Mouse (Mus musculus): ENCODE measurements around the gene Tcte3.
"Not testable (repeated sequence)": the region's sequence is repeated elsewhere in the genome, so short reads cannot be mapped to it uniquely, and the experiment has no call there.

The Tcte3 gene

DNA sequence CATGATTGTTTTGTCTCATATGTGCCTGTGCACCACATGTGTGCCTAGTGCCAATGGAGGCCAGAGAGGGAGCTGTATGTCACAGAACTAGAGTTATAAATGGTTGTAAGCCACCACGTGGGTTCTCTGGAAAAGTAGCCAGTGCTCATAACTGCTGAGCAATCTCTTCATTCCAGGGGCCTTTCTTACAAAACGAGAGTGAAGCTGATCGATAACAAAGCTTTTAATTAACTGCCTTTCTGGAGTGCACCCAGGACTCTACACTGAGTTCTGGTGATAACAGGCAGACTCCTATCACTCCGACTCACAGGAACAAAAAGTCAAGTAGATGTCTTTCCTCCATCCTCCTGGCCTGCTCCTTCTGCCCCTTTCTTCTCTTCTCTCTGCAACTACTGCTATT, 9.9 kb downstream of the Tcte3 start:
- not testable (repeated sequence) for DNase-seq (ENCODE audit: low spot score in 2 of 2)

DNA sequence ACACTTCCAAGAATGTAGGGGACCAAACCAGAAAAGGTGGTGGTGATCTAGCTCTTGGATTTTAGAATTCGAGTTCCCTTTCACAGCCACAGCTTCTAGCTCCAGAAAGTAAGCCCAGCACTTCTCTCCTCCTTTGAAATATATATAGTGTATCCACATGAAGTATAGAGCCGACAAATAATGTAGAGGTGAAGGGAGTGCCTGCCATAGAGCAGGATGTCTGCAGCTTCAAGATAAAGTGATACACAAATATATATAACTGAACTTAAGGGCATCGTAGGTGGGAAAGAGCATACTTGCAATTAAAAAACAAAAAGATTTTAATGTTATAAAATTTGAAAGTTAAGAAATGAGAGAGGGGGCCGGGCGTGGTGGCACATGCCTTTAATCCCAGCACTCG, 15.8 kb downstream of the Tcte3 start:
- DNase-seq (ENCODE audit: low spot score in 2 of 2), result not testable (repeated sequence)

DNA sequence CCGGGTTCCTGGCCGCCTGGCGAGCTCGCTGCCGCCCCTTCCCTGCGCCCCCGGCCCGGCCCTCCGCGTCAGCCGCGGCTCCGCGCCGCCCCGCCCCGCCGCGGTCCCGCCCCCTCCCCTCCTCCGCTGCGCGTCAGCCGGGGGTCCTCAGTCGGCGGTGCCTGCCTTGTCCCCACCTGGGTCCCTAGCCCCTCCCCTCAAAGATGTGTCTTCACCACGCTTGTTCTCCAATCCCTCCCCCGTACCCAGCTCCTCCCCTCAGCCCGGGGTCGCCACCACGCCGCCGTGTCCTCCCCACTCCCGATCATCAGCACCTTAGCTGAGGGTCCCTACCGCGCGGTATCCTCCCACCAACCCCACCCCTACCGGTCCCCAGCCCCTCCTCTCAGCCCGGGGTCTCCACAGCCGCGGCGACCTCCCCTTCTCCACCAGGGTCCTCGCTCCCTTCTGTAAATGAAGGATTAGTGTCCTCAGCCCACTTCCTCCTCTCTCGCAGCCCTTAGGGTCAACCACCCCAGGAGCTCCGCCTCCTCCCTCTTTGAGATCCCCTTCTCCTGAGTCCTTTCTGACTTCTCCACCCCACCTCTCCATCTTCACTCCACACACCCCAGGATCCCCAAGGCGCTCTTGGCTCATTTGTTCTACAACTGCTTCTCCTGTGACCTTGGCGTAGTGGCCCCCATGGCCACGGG, 16.6 kb downstream of the Tcte3 start:
- DNase-seq (ENCODE audit: low spot score in 2 of 2), result not testable (repeated sequence)

DNA sequence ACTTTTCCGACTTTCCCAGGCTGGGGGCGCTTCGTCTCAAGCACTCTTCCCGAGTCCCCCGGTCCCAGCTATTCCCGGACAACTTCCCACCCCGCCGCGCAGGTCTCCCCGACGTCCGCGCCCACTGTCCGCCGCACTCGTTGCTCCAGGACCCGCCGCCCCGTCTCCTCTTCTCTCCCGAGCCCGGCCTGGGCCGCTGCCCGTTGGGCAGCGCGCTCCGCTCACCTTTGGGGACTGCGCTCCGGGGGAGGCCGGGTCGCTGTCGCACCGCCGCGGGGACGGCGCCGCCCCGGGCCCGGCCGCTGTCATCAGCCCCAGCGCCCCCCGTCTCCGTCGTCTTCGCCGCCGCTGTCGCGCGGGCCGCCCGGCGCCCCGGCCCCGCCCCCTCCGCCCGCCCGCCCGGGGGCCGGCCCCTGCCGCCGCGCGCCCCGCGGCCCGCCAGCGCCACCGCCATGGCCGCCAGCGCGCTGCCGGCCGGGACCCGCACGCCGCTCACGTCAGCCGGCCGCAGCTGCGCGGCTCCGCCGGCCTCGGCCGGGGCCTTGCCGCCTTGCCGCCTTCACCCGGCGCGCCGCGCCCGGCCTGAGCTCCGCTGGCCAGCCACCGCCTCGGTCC, 17.3 kb downstream of the Tcte3 start:
- DNase-seq (ENCODE audit: low spot score in 2 of 2), result not testable (repeated sequence)

DNA sequence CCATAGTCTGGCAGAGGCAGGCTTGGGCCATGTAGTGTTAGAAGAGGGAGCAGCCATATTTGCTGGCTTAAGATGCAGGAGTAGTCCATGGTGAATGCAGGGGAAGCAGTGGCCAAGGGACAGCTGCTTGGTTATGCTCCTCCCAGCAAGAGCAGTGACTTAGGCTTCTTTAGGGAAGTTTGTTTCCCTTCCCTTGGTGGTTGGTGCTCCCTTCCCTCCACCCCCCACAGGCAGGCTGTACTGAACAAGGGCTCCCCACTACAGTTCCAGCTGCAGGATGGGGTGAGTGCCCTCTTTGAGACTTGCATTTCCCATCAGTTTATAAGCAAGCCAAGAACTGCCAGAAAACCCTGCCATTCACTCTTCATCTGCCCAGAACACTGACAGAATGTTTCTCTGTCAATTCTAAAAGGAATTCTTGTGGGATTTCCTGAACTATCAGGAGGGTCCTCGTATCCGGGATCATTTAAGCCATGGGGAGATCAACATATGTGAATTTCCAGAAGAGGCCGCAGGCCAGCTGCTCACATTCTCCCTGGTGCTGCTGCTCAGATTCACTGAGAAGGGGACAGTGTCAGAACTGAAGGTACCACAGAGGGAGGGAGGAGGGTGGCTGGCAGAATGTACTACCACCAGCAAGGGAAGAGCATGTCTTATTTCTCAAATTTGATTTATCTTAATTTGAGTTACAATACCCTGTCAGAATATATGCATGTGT, 19.6 kb downstream of the Tcte3 start:
- DNase-seq (ENCODE audit: low spot score in 2 of 2), result peak; percentile 5 to 17

DNA sequence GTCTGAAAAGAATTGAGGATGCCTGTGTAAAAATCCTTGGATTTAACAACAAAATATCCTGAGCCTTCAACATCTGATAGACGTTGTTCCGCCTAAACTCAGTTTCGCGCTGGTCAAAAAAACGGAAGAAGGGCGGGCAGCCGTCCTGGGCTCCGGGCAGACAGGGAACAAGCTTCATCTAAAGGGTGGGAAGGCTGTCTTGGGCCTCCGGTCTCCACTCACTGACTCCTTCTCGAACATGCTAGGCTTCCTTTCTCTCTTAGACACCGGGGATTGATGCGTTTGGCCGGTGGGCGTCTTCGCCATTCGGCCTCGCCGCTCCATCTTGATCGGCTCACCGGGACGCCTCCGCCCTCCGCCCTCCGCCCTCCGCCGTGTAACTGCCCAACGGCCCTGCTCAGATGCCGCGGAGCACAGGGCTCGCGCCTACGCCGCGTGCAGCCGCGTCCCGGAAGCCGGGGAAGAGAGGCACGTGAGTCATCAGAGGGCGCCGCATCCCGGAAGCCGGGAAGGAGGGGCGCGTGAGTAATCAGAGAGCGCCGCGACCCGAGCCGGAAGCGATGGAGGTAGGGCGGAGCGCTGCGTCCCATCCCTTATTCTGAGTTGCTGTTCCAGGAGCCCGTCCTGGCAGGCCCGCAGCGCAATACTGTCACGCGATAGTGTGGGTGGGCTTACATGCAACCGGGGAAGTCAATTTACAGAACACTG, 31.4 kb downstream of the Tcte3 start, which contains the start of gene Gm3435:
TSS of gene Gm3435 (plus strand) at position 471 of the 708 bp plus-strand sequence.
- DNase-seq (ENCODE audit: low spot score in 2 of 2), result not testable (repeated sequence)

DNA sequence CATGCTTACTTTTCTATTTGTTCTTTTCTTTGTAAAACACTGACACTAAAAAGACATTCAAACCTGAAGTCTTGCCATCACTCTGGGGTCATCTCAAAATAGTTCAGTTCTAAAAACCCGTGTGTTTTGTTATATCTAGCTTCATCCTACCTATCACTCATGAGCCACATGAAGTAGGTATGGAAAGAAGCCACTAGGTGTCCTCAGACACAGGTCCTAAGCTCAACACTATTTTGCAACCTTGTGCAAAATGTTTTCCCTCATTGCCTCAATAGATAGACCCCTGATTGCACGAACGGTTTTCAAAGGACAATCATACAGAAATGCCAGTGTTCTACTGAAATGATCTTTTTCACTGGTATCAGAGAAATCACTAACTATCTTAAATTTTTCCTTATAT, 32.2 kb downstream of the Tcte3 start:
- DNase-seq (ENCODE audit: low spot score in 2 of 2), result not testable (repeated sequence)

DNA sequence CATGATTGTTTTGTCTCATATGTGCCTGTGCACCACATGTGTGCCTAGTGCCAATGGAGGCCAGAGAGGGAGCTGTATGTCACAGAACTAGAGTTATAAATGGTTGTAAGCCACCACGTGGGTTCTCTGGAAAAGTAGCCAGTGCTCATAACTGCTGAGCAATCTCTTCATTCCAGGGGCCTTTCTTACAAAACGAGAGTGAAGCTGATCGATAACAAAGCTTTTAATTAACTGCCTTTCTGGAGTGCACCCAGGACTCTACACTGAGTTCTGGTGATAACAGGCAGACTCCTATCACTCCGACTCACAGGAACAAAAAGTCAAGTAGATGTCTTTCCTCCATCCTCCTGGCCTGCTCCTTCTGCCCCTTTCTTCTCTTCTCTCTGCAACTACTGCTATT, 41.2 kb downstream of the Tcte3 start:
- DNase-seq (ENCODE audit: low spot score in 2 of 2), result not testable (repeated sequence)

DNA sequence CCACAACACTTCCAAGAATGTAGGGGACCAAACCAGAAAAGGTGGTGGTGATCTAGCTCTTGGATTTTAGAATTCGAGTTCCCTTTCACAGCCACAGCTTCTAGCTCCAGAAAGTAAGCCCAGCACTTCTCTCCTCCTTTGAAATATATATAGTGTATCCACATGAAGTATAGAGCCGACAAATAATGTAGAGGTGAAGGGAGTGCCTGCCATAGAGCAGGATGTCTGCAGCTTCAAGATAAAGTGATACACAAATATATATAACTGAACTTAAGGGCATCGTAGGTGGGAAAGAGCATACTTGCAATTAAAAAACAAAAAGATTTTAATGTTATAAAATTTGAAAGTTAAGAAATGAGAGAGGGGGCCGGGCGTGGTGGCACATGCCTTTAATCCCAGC, 47.1 kb downstream of the Tcte3 start:
- DNase-seq (ENCODE audit: low spot score in 2 of 2), result not testable (repeated sequence)

DNA sequence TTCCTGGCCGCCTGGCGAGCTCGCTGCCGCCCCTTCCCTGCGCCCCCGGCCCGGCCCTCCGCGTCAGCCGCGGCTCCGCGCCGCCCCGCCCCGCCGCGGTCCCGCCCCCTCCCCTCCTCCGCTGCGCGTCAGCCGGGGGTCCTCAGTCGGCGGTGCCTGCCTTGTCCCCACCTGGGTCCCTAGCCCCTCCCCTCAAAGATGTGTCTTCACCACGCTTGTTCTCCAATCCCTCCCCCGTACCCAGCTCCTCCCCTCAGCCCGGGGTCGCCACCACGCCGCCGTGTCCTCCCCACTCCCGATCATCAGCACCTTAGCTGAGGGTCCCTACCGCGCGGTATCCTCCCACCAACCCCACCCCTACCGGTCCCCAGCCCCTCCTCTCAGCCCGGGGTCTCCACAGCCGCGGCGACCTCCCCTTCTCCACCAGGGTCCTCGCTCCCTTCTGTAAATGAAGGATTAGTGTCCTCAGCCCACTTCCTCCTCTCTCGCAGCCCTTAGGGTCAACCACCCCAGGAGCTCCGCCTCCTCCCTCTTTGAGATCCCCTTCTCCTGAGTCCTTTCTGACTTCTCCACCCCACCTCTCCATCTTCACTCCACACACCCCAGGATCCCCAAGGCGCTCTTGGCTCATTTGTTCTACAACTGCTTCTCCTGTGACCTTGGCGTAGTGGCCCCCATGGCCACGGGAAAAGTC, 48.0 kb downstream of the Tcte3 start:
- not testable (repeated sequence) for DNase-seq (ENCODE audit: low spot score in 2 of 2)

DNA sequence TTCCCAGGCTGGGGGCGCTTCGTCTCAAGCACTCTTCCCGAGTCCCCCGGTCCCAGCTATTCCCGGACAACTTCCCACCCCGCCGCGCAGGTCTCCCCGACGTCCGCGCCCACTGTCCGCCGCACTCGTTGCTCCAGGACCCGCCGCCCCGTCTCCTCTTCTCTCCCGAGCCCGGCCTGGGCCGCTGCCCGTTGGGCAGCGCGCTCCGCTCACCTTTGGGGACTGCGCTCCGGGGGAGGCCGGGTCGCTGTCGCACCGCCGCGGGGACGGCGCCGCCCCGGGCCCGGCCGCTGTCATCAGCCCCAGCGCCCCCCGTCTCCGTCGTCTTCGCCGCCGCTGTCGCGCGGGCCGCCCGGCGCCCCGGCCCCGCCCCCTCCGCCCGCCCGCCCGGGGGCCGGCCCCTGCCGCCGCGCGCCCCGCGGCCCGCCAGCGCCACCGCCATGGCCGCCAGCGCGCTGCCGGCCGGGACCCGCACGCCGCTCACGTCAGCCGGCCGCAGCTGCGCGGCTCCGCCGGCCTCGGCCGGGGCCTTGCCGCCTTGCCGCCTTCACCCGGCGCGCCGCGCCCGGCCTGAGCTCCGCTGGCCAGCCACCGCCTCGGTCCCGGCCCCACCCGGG, 48.7 kb downstream of the Tcte3 start:
- not testable (repeated sequence) for DNase-seq (ENCODE audit: low spot score in 2 of 2)

DNA sequence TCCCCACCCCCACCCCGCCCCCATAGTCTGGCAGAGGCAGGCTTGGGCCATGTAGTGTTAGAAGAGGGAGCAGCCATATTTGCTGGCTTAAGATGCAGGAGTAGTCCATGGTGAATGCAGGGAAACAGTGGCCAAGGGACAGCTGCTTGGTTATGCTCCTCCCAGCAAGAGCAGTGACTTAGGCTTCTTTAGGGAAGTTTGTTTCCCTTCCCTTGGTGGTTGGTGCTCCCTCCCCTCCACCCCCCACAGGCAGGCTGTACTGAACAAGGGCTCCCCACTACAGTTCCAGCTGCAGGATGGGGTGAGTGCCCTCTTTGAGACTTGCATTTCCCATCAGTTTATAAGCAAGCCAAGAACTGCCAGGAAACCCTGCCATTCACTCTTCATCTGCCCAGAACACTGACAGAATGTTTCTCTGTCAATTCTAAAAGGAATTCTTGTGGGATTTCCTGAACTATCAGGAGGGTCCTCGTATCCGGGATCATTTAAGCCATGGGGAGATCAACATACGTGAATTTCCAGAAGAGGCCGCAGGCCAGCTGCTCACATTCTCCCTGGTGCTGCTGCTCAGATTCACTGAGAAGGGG, 51.1 kb downstream of the Tcte3 start:
- DNase-seq (ENCODE audit: low spot score in 2 of 2), result peak; percentile 2 to 7

DNA sequence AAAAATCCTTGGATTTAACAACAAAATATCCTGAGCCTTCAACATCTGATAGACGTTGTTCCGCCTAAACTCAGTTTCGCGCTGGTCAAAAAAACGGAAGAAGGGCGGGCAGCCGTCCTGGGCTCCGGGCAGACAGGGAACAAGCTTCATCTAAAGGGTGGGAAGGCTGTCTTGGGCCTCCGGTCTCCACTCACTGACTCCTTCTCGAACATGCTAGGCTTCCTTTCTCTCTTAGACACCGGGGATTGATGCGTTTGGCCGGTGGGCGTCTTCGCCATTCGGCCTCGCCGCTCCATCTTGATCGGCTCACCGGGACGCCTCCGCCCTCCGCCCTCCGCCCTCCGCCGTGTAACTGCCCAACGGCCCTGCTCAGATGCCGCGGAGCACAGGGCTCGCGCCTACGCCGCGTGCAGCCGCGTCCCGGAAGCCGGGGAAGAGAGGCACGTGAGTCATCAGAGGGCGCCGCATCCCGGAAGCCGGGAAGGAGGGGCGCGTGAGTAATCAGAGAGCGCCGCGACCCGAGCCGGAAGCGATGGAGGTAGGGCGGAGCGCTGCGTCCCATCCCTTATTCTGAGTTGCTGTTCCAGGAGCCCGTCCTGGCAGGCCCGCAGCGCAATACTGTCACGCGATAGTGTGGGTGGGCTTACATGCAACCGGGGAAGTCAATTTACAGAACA, 62.8 kb downstream of the Tcte3 start, which contains the start of the genes 9030025P20Rik and Gm3417:
TSS of gene 9030025P20Rik (plus strand) at position 107 of the 677 bp plus-strand sequence.
TSS of gene Gm3417 (minus strand) at position 429 of the 677 bp plus-strand sequence.
- DNase-seq (ENCODE audit: low spot score in 2 of 2), result not testable (repeated sequence)

DNA sequence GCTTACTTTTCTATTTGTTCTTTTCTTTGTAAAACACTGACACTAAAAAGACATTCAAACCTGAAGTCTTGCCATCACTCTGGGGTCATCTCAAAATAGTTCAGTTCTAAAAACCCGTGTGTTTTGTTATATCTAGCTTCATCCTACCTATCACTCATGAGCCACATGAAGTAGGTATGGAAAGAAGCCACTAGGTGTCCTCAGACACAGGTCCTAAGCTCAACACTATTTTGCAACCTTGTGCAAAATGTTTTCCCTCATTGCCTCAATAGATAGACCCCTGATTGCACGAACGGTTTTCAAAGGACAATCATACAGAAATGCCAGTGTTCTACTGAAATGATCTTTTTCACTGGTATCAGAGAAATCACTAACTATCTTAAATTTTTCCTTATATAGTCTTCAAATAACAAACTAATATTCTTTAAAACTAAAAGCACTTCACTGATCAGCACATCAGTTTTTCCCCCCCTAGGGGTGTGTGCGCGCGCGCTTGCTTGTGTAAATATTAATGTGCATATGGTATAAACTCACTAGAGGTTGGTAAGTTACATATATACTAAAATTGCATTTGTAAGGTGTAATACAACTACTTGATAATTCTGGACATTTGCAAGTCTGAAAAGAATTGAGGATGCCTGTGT, 63.4 kb downstream of the Tcte3 start:
- DNase-seq (ENCODE audit: low spot score in 2 of 2), result peak in 1 of 2 experiments; percentile 1

Data from right cerebral cortex, adult 2 months (tissue).